Mouse (Mus musculus): ENCODE data around the gene 6430571L13Rik. TPM values are rescaled to one million over a fixed set of nuclear protein-coding genes. Genes with fewer than 3 reads are reported as not detected.

6430571L13Rik gene
- polyA plus RNA-seq (2012; rRNA removed): 0.15 and 0.17 TPM in 2 replicates

DNA sequence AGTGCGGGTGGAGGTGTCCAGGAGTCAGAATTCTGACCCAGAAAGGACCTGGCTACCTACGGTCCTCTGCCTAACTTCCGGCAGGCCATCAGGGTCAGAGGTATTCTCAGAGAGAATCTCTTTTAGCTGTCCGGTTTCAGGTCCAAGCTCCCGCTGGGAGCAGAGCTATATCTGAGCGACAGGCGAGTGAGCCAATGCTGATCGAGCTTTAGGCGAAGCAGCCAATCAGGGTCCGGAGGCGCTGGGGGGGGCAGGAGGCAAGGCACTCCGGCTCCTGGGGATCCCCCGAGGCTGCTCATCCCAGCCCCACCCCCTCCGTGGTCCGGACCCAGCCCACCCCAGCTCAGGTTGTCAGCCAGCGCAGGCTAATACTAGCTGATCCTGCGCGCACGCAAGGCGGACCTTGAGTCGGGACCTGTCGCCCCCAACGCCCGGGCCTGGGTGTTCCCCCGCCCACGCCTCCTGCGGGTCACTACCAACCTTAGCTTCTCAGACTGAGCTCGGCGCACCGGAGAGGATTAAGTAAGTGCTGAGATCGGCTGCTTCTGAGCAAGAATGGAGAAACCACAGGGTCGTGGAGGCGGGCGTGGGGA, at the start of gene 6430571L13Rik:
Gene 6430571L13Rik, plus strand, starts transcription at position 336 of the 593 bp plus-strand sequence.

GRCm38 (mm10) chr9:107296016-107296040, 44.6 kb upstream of the 6430571L13Rik start, which contains the start of gene Cish:
Gene Cish (plus strand): TSS chr9:107296026.

GRCm38 (mm10) chr9:107338172-107338883, 2.1 kb upstream of the 6430571L13Rik start, which contains the start of gene Hemk1:
Gene Hemk1 (minus strand): TSS chr9:107338350.

GRCm38 (mm10) chr9:107399491-107399971, 59.1 kb downstream of the 6430571L13Rik start, which contains the start of gene Cacna2d2:
Gene Cacna2d2 (plus strand): TSS chr9:107399612.

Other genes with a start within 250 kb of the 6430571L13Rik start
- 0.01 TPM in 2 replicates for gene Dock3, start 108.7 kb upstream of the 6430571L13Rik start, polyA plus RNA-seq (2012; rRNA removed)
- 8.1 and 10.3 TPM in 2 replicates for gene Mapkapk3, start 50.7 kb upstream of the 6430571L13Rik start, polyA plus RNA-seq (2012; rRNA removed)
- 14.9 and 21.4 TPM in 2 replicates for gene Cish, start 44.6 kb upstream of the 6430571L13Rik start, polyA plus RNA-seq (2012; rRNA removed)
- gene Hemk1, start 2.3 kb upstream of the 6430571L13Rik start, polyA plus RNA-seq (2012; rRNA removed): 4.6 and 6.8 TPM in 2 replicates
- gene Cacna2d2, start 59.0 kb downstream of the 6430571L13Rik start, polyA plus RNA-seq (2012; rRNA removed): 0.03 and 0.04 TPM in 2 replicates
- 10.7 and 10.8 TPM in 2 replicates for gene Tmem115, start 193.3 kb downstream of the 6430571L13Rik start, polyA plus RNA-seq (2012; rRNA removed)
- 12.1 and 12.2 TPM in 2 replicates for gene Cyb561d2, start 201.6 kb downstream of the 6430571L13Rik start, polyA plus RNA-seq (2012; rRNA removed)
- 12.5 and 13.9 TPM in 2 replicates for gene Nprl2, start 201.6 kb downstream of the 6430571L13Rik start, polyA plus RNA-seq (2012; rRNA removed)
- gene Zmynd10, start 206.7 kb downstream of the 6430571L13Rik start, polyA plus RNA-seq (2012; rRNA removed): 2.0 and 4.2 TPM in 2 replicates
- 16.5 and 18.0 TPM in 2 replicates for gene Rassf1, start 211.0 kb downstream of the 6430571L13Rik start, polyA plus RNA-seq (2012; rRNA removed)
- gene Tusc2, start 222.7 kb downstream of the 6430571L13Rik start, polyA plus RNA-seq (2012; rRNA removed): 18.8 and 19.4 TPM in 2 replicates
- 37.6 and 38.7 TPM in 2 replicates for gene Hyal2, start 227.3 kb downstream of the 6430571L13Rik start, polyA plus RNA-seq (2012; rRNA removed)
- gene Hyal1, start 236.3 kb downstream of the 6430571L13Rik start, polyA plus RNA-seq (2012; rRNA removed): 2.0 and 2.7 TPM in 2 replicates
- 14.5 and 16.0 TPM in 2 replicates for gene Naa80, start 238.3 kb downstream of the 6430571L13Rik start, polyA plus RNA-seq (2012; rRNA removed)
- gene Hyal3, start 240.2 kb downstream of the 6430571L13Rik start, polyA plus RNA-seq (2012; rRNA removed): 0.55 and 0.59 TPM in 2 replicates
- 80.9 and 85.5 TPM in 2 replicates for gene Ifrd2, start 247.0 kb downstream of the 6430571L13Rik start, polyA plus RNA-seq (2012; rRNA removed)